In genomic region chr4:106452401-106452800, GRCm38 (mm10) we compare ENCODE assay signal across 28 mouse cellular contexts. TPM values are rescaled to one million over a fixed set of nuclear protein-coding genes. Genes with fewer than 3 reads are reported as not detected.
"Had no signal": no experiment of that assay in that cellular context is flagged by ENCODE, and none has a peak within 500 bp of the region (broad histone marks: within the 10 kb centered on the region; RNA-seq: fewer than 3 reads in every experiment).

No protein-coding gene starts in this region.

- H3K4me2 ChIP-seq: liver, embryonic 13.5 days; midbrain, embryonic 11.5 days had no signal

- H3K27me3 ChIP-seq: liver, embryonic 13.5 days had no signal

- H3K4me3 ChIP-seq: liver, embryonic 13.5 days had no signal

- H3K9ac ChIP-seq: liver, embryonic 13.5 days had no signal

- DNase-seq: kidney, adult 18-20 months; kidney, adult 9 months; kidney, postnatal 14 days; kidney, postnatal 4 days; layer of hippocampus, adult 9-11 months; liver, embryonic 13.5 days; lung, adult 2 months; lung, postnatal 14 days; lung, postnatal 4 days; midbrain, embryonic 14.5 days; thymus, postnatal 25 days had no signal

- H3K9me3 ChIP-seq: liver, embryonic 13.5 days had no signal

- H3K27ac ChIP-seq: liver, embryonic 13.5 days; stomach, postnatal 0 days had no signal

RNA-seq across cellular contexts. Expression of gene Pcsk9, which starts 11.7 kb away (rescaled TPM):
- total RNA-seq: megakaryocyte-erythroid progenitor cell, adult 5-6 weeks had no signal

RNA-seq across cellular contexts. Expression of gene Bsnd, which starts 39.7 kb away (rescaled TPM):
- total RNA-seq: layer of hippocampus, adult 18-20 months; layer of hippocampus, postnatal 25 days; left cerebral cortex, adult 18-20 months; left cerebral cortex, postnatal 36 days; liver, adult 2 months; megakaryocyte progenitor cell, adult 5-6 weeks; megakaryocyte-erythroid progenitor cell, adult 5-6 weeks; midbrain, postnatal 0 days had no signal
- polyA plus RNA-seq: limb, embryonic 11.5 days; limb, embryonic 14.5 days; liver, adult 2 months; liver, embryonic 13.5 days; liver, embryonic 16.5 days; lung, adult 2 months; lung, embryonic 16.5 days; midbrain, embryonic 11.5 days; midbrain, embryonic 14.5 days; midbrain, postnatal 0 days; neural tube, embryonic 11.5 days; neural tube, embryonic 14.5 days; stomach, embryonic 14.5 days had no signal
